Mouse (Mus musculus) liver, embryonic 11.5 days (tissue): ENCODE measurements around the gene Pdk1. TPM values are rescaled to one million over a fixed set of nuclear protein-coding genes. Genes with fewer than 3 reads are reported as not detected.
"Not testable (repeated sequence)": the region's sequence is repeated elsewhere in the genome, so short reads cannot be mapped to it uniquely, and the experiment has no call there.

ENCODE experiments used
- ATAC-seq: fragments of 200-750 bp; cut with Nextera tagmentation; replicated peaks from 2 replicates; pipeline ENCODE4 v1.8.0; 2017; ENCODE audit warnings: moderate number of reproducible peaks, mild to moderate bottlenecking, moderate TSS enrichment, moderate library complexity; ENCODE audit not compliant: low FRiP score
- DNase-seq: peaks from one replicate; pipeline ENCODE4 v3.0.0-alpha.2; 2017; ENCODE audit warnings: low spot score
- H3K27ac ChIP-seq: fragments of 300-500 bp; sonication (generic); 2 replicates; pipeline ENCODE4 v1.5.1; 2014; ENCODE audit warnings: mild to moderate bottlenecking, low read depth, low read length, control low read depth
- H3K27me3 ChIP-seq: fragments of 300-500 bp; sonication (generic); replicated peaks from 2 replicates; pipeline ENCODE4 v1.6.1; 2014; ENCODE audit warnings: low read length, mixed read lengths; ENCODE audit not compliant: control insufficient read depth, insufficient read depth
- H3K36me3 ChIP-seq: fragments of 300-500 bp; sonication (generic); 2 replicates; pipeline ENCODE4 v1.6.1; 2014; ENCODE audit warnings: mild to moderate bottlenecking, low read length, moderate library complexity, mixed read lengths; ENCODE audit not compliant: control insufficient read depth, insufficient read depth
- H3K4me1 ChIP-seq: fragments of 300-500 bp; sonication (generic); replicated peaks from 2 replicates; pipeline ENCODE4 v1.6.1; 2014; ENCODE audit warnings: low read length, mixed read lengths; ENCODE audit not compliant: control insufficient read depth, insufficient read depth
- H3K4me2 ChIP-seq: fragments of 300-500 bp; sonication (generic); 2 replicates; pipeline ENCODE4 v1.6.1; 2014; ENCODE audit warnings: mild to moderate bottlenecking, control low read depth, moderate library complexity
- H3K4me3 ChIP-seq: fragments of 300-500 bp; sonication (generic); 2 replicates; pipeline ENCODE4 v1.5.1; 2014; ENCODE audit warnings: low read depth, low read length, control low read depth
- H3K9ac ChIP-seq: fragments of 300-500 bp; sonication (generic); 2 replicates; pipeline ENCODE4 v1.6.1; 2014; ENCODE audit warnings: low read depth, low read length, control low read depth
- H3K9me3 ChIP-seq: fragments of 300-500 bp; sonication (generic); 2 replicates; pipeline ENCODE4 v1.6.1; 2016; ENCODE audit warnings: low read length, inconsistent platforms, mixed read lengths; ENCODE audit not compliant: control insufficient read depth
- WGBS: fragments of 180-500 bp; shearing (Covaris S2); extraction: QIAGEN DNeasy Blood & Tissue Kit; methylation state at CpG from one replicate; pipeline ENCODE4 v1.1.7; 2014; 5-methylcytosine and 5-hydroxymethylcytosine counted together
- polyA plus RNA-seq: library from polyadenylated mRNA; unstranded; fragments of >200 nt; fragmentation: Nextera tagmentation; extraction: Ambion mirVana; gene quantifications from 2 replicates; pipeline ENCODE4 v1.2.1, GENCODE M21; 2014

The Pdk1 gene
- polyA plus RNA-seq, 1 experiment from 2014 or later: 133 TPM

- no peaks in the 10 kb centered on the region for H3K36me3 ChIP-seq
- no peaks in the 10 kb centered on the region for H3K4me1 ChIP-seq
- H3K4me3 ChIP-seq: no peak overlapping the region
- no peak overlapping the region for H3K9ac ChIP-seq
- no peak overlapping the region for H3K27ac ChIP-seq
- no peaks in the 10 kb centered on the region for H3K9me3 ChIP-seq
- no peaks in the 10 kb centered on the region for H3K27me3 ChIP-seq
- H3K4me2 ChIP-seq: no peak overlapping the region
- WGBS: 32% methylated on average over 6 of the region's 6 CpGs
- no peak for ATAC-seq
- peak; percentile 59 for DNase-seq
Observed at GRCm38 (mm10) chr2:71837791-71838190, 35.2 kb upstream of the Pdk1 start.

DNA sequence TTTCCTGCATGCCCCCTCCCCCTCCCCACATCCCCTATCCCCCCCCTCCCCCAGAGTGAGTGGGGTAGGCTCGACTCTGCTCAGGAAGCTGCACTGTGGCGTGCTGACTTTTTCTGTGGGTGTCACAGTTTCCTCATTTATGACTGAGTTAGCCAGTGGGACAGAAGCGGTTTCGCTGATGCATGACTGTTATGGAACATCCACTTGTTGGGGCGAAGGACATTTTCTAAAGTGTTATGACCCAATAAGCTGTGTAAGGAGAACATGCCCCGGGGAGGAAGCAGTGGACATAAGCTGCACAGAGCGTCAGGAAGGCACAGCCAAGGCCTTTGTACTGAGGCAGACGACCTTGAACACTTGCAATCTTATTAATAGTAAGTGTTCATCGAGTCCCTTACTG lies 29.7 kb upstream of the Pdk1 start:
- 76% methylated on average over 9 of the region's 9 CpGs for WGBS
- ATAC-seq (no peak), DNase-seq (no peak)
- Histone ChIP-seq H3K27me3 (no peaks in the 10 kb centered on the region), H3K4me2 (no peak overlapping the region), H3K4me3 (no peak overlapping the region), H3K9me3 (no peaks in the 10 kb centered on the region), H3K27ac (no peak overlapping the region), H3K36me3 (peaks cover 4% of the 10 kb centered on the region; the same call in 1 of the 2 replicates), H3K4me1 (no peaks in the 10 kb centered on the region), H3K9ac (no peak overlapping the region)

- Histone ChIP-seq H3K9ac (no peak overlapping the region), H3K36me3 (peaks cover 4% of the 10 kb centered on the region; the same call in 1 of the 2 replicates), H3K4me3 (no peak overlapping the region), H3K27me3 (no peaks in the 10 kb centered on the region), H3K4me1 (no peaks in the 10 kb centered on the region), H3K4me2 (no peak overlapping the region), H3K27ac (no peak overlapping the region), H3K9me3 (no peaks in the 10 kb centered on the region)
- ATAC-seq: no peak
- no peak for DNase-seq
- 83% methylated on average over 6 of the region's 6 CpGs for WGBS
Observed at GRCm38 (mm10) chr2:71844906-71845305, 28.1 kb upstream of the Pdk1 start.

DNA sequence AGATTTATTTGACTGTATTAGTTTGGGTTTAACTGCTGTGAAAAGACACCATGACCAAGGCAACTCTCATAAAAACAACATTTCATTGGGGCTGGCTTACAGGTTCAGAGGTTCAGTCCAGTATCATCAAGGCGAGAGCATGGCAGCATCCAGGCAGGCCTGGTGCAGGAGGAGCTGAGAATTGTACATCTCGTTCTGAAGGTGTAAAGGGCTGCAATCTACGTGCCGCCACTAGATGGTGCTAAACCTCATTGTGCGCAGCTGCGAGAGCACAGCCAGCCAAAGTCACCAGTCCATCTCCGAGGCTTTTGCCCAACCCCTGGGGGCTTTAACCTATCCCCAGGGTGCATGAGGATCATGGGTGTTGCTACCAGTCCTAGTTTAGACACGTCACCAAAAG lies 20.9 kb upstream of the Pdk1 start:
- DNase-seq, H3K9me3 ChIP-seq, H3K9ac ChIP-seq, ATAC-seq, H3K27ac ChIP-seq, H3K4me1 ChIP-seq, H3K27me3 ChIP-seq, H3K4me2 ChIP-seq, H3K4me3 ChIP-seq, H3K36me3 ChIP-seq: not testable (repeated sequence)
- 6% methylated on average over 4 of the region's 8 CpGs for WGBS

GRCm38 (mm10) chr2:71855076-71855475 lies 17.9 kb upstream of the Pdk1 start:
- WGBS: 77% methylated on average over 5 of the region's 5 CpGs
- H3K4me3 ChIP-seq: no peak overlapping the region
- no peaks in the 10 kb centered on the region for H3K4me1 ChIP-seq
- no peaks in the 10 kb centered on the region for H3K36me3 ChIP-seq
- H3K27me3 ChIP-seq: no peaks in the 10 kb centered on the region
- H3K4me2 ChIP-seq: no peak overlapping the region
- H3K27ac ChIP-seq: no peak overlapping the region
- no peak for ATAC-seq
- H3K9ac ChIP-seq: no peak overlapping the region
- DNase-seq: no peak
- no peaks in the 10 kb centered on the region for H3K9me3 ChIP-seq

DNA sequence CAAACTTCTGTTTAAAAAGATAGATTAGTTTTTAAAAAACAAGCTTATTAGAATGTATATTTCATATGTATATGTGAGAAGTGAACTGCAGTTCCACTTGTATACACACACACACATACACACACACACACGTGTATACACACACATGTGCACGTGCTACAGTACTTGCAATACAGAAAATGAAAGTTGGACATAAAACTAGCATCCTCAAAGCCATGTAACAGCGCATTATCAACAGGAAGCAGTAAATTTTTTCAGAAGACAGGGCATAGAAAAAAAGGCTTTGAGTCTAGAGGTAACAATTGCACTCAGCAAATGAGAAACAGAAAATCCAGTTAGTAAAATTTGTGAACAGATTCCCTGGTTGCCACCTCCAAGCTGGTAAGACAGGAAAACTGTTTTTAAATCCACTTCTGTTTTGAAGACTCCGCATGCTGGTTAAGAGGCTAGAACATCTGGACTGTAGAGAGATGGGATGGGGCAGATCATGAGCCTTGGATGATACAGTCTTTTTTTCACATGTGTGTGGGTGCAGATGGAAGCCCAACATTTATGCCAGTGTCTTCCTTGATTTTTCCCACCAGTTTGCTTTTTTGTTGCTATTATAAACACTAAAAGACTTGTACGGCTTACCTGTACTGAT lies 9.4 kb upstream of the Pdk1 start:
- ATAC-seq (no peak), DNase-seq (no peak)
- no peaks in the 10 kb centered on the region for H3K9me3 ChIP-seq
- no peak overlapping the region for H3K9ac ChIP-seq
- WGBS: 78% methylated on average over 5 of the region's 5 CpGs
- no peak overlapping the region for H3K27ac ChIP-seq
- no peaks in the 10 kb centered on the region for H3K4me1 ChIP-seq
- no peak overlapping the region for H3K4me3 ChIP-seq
- H3K4me2 ChIP-seq: no peak overlapping the region
- no peaks in the 10 kb centered on the region for H3K36me3 ChIP-seq
- no peaks in the 10 kb centered on the region for H3K27me3 ChIP-seq

- DNase-seq (no peak), ATAC-seq (no peak)
- Histone ChIP-seq H3K4me1 (no peaks in the 10 kb centered on the region), H3K9me3 (no peaks in the 10 kb centered on the region), H3K4me2 (no peak overlapping the region), H3K27ac (no peak overlapping the region), H3K4me3 (no peak overlapping the region), H3K27me3 (no peaks in the 10 kb centered on the region), H3K36me3 (no peaks in the 10 kb centered on the region), H3K9ac (no peak overlapping the region)
- 36% methylated on average over 3 of the region's 3 CpGs for WGBS
Observed at GRCm38 (mm10) chr2:71865022-71865421, 8.0 kb upstream of the Pdk1 start.

- no peak overlapping the region for H3K9ac ChIP-seq
- WGBS: 53% methylated on average over 3 of the region's 3 CpGs
- H3K4me3 ChIP-seq: no peak overlapping the region
- no peak for ATAC-seq
- H3K27me3 ChIP-seq: no peaks in the 10 kb centered on the region
- no peaks in the 10 kb centered on the region for H3K4me1 ChIP-seq
- no peak overlapping the region for H3K4me2 ChIP-seq
- no peak overlapping the region for H3K27ac ChIP-seq
- no peak for DNase-seq
- H3K36me3 ChIP-seq: no peaks in the 10 kb centered on the region
- no peaks in the 10 kb centered on the region for H3K9me3 ChIP-seq
Observed at GRCm38 (mm10) chr2:71865935-71866334, 7.1 kb upstream of the Pdk1 start.

DNA sequence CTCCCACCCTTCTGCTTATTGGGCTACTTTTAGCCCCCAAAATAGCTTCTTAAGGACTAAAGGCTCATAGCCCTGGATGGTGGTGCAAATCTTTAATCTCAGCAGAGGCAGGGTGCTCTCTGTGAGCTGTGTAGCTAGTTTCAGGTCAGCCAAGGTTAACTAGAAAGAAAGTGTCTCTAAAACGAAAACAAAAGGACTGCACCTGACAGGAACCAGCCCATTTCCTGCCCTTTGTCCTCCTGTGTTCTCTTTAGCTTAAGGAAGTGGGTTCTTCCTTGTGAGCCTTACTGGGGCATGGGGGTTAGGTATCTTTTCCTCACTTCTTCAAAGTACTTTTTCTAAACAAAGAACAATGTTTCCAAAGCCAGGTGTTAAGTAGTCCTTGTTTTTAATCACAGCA lies 6.5 kb upstream of the Pdk1 start:
- H3K4me3 ChIP-seq: no peak overlapping the region
- no peak overlapping the region for H3K4me2 ChIP-seq
- no peaks in the 10 kb centered on the region for H3K27me3 ChIP-seq
- no peaks in the 10 kb centered on the region for H3K36me3 ChIP-seq
- no peaks in the 10 kb centered on the region for H3K4me1 ChIP-seq
- no peaks in the 10 kb centered on the region for H3K9me3 ChIP-seq
- 26% methylated on average over 1 of the region's 1 CpGs for WGBS
- DNase-seq (no peak), ATAC-seq (no peak)
- H3K9ac ChIP-seq: no peak overlapping the region
- H3K27ac ChIP-seq: no peak overlapping the region
